Mouse (Mus musculus) midbrain, embryonic 16.5 days (tissue): Measurements from ENCODE around the gene Tex48. TPM values are rescaled to one million over a fixed set of nuclear protein-coding genes. Genes with fewer than 3 reads are reported as not detected.

Experiments used
- ATAC-seq: fragments of 200-750 bp; cut with Nextera tagmentation; 2 replicates; pipeline ENCODE4 v1.8.0; 2017; ENCODE audit warnings: moderate TSS enrichment
- H3K27ac ChIP-seq: fragments of 300-500 bp; sonication (generic); 2 replicates; pipeline ENCODE4 v1.5.1; 2014; ENCODE audit warnings: mild to moderate bottlenecking, low read length, mixed read lengths
- H3K27me3 ChIP-seq: fragments of 300-500 bp; sonication (generic); 2 replicates; pipeline ENCODE4 v1.6.1; 2014; ENCODE audit warnings: low read depth, low read length, mixed read lengths; ENCODE audit not compliant: control insufficient read depth, insufficient read depth
- H3K36me3 ChIP-seq: fragments of 300-500 bp; sonication (generic); 2 replicates; pipeline ENCODE4 v1.6.1; 2014; ENCODE audit warnings: mild to moderate bottlenecking, low read length, moderate library complexity, mixed read lengths; ENCODE audit not compliant: control insufficient read depth, insufficient read depth
- H3K4me1 ChIP-seq: fragments of 300-500 bp; sonication (generic); 2 replicates; pipeline ENCODE4 v1.6.1; 2014; ENCODE audit warnings: mild to moderate bottlenecking, low read length, mixed read lengths; ENCODE audit not compliant: control insufficient read depth, insufficient read depth
- H3K4me2 ChIP-seq: fragments of 300-500 bp; sonication (generic); 2 replicates; pipeline ENCODE4 v1.6.1; 2014; ENCODE audit warnings: mild to moderate bottlenecking, low read length, mixed read lengths
- H3K4me3 ChIP-seq: fragments of 300-500 bp; sonication (generic); 2 replicates; pipeline ENCODE4 v1.5.1; 2014; ENCODE audit warnings: low read depth, mild to moderate bottlenecking, low read length, moderate library complexity, mixed read lengths
- H3K9ac ChIP-seq: fragments of 300-500 bp; sonication (generic); 2 replicates; pipeline ENCODE4 v1.6.1; 2014; ENCODE audit warnings: low read depth, low read length, mixed read lengths
- H3K9me3 ChIP-seq: fragments of 300-500 bp; sonication (generic); replicated peaks from 2 replicates; pipeline ENCODE4 v1.6.1; 2014; ENCODE audit warnings: mild to moderate bottlenecking, low read length, mixed read lengths; ENCODE audit not compliant: control insufficient read depth, poor library complexity, severe bottlenecking
- WGBS: fragments of 180-500 bp; shearing (Covaris S2); extraction: QIAGEN DNeasy Blood & Tissue Kit; methylation state at CpG from one replicate; pipeline ENCODE4 v1.1.7; 2014; 5-methylcytosine and 5-hydroxymethylcytosine counted together
- polyA plus RNA-seq: library from polyadenylated mRNA; unstranded; fragments of >200 nt; fragmentation: Nextera tagmentation; extraction: Ambion mirVana; gene quantifications from 2 replicates; pipeline ENCODE4 v1.2.1, GENCODE M21; 2015

Gene Tex48
- polyA plus RNA-seq, 1 experiment from 2014 or later, result not detected

- no peaks in the 10 kb centered on the region for H3K36me3 ChIP-seq
- ATAC-seq, result no peak
- no peak overlapping the region for H3K9ac ChIP-seq
- H3K27ac ChIP-seq, result no peak overlapping the region
- no peaks in the 10 kb centered on the region for H3K27me3 ChIP-seq
- no peak overlapping the region for H3K4me3 ChIP-seq
- H3K4me2 ChIP-seq, result no peak overlapping the region
- H3K4me1 ChIP-seq, result no peaks in the 10 kb centered on the region
- 87% methylated on average over 3 of the region's 3 CpGs for WGBS
- no peaks in the 10 kb centered on the region for H3K9me3 ChIP-seq
These were observed 16.7 kb downstream of the Tex48 start for GRCm38 (mm10) chr4:63605545-63605944.

GRCm38 (mm10) chr4:63604945-63605344 lies 17.3 kb downstream of the Tex48 start, which contains the start of gene Gm11213:
TSS of gene Gm11213 (minus strand) at chr4:63605261.
- H3K27ac ChIP-seq, result no peak within 1 kb of the TSS
- no peak within 1 kb of the TSS for H3K4me3 ChIP-seq
- no peak within 1 kb of the TSS for H3K9ac ChIP-seq
- no peaks in the 10 kb centered on the region for H3K27me3 ChIP-seq
- no peak for ATAC-seq
- no peaks in the 10 kb centered on the region for H3K36me3 ChIP-seq
- no peak within 1 kb of the TSS for H3K4me2 ChIP-seq
- no peaks in the 10 kb centered on the region for H3K9me3 ChIP-seq
- 73% methylated on average over 3 of the region's 3 CpGs for WGBS
- H3K4me1 ChIP-seq, result no peaks in the 10 kb centered on the region

GRCm38 (mm10) chr4:63601263-63601662 lies 21.0 kb downstream of the Tex48 start:
- ATAC-seq, result no peak
- H3K4me2 ChIP-seq, result no peak overlapping the region
- H3K27ac ChIP-seq, result no peak overlapping the region
- H3K4me3 ChIP-seq, result no peak overlapping the region
- no peaks in the 10 kb centered on the region for H3K9me3 ChIP-seq
- H3K9ac ChIP-seq, result no peak overlapping the region
- no peaks in the 10 kb centered on the region for H3K27me3 ChIP-seq
- H3K4me1 ChIP-seq, result no peaks in the 10 kb centered on the region
- H3K36me3 ChIP-seq, result no peaks in the 10 kb centered on the region

GRCm38 (mm10) chr4:63600786-63601185 lies 21.4 kb downstream of the Tex48 start:
- Histone ChIP-seq H3K9me3 (no peaks in the 10 kb centered on the region), H3K4me3 (no peak overlapping the region), H3K36me3 (no peaks in the 10 kb centered on the region), H3K27ac (no peak overlapping the region), H3K9ac (no peak overlapping the region), H3K27me3 (no peaks in the 10 kb centered on the region), H3K4me2 (no peak overlapping the region), H3K4me1 (no peaks in the 10 kb centered on the region)
- WGBS, result 89% methylated on average over 6 of the region's 6 CpGs
- ATAC-seq, result no peak

GRCm38 (mm10) chr4:63596010-63596409 lies 26.2 kb downstream of the Tex48 start:
- Histone ChIP-seq H3K36me3 (no peaks in the 10 kb centered on the region), H3K9me3 (no peaks in the 10 kb centered on the region), H3K9ac (no peak overlapping the region), H3K4me3 (no peak overlapping the region), H3K4me1 (no peaks in the 10 kb centered on the region), H3K27ac (no peak overlapping the region), H3K27me3 (no peaks in the 10 kb centered on the region), H3K4me2 (no peak overlapping the region)
- ATAC-seq, result no peak
- WGBS, result 97% methylated on average over 4 of the region's 4 CpGs

- Histone ChIP-seq H3K4me3 (no peak overlapping the region), H3K36me3 (no peaks in the 10 kb centered on the region), H3K4me2 (no peak overlapping the region), H3K9me3 (no peaks in the 10 kb centered on the region), H3K9ac (no peak overlapping the region), H3K27me3 (no peaks in the 10 kb centered on the region), H3K27ac (no peak overlapping the region), H3K4me1 (no peaks in the 10 kb centered on the region)
- 79% methylated on average over 10 of the region's 10 CpGs for WGBS
- no peak for ATAC-seq
These were observed 27.0 kb downstream of the Tex48 start for GRCm38 (mm10) chr4:63595259-63595658.

- no peak for ATAC-seq
- no peaks in the 10 kb centered on the region for H3K4me1 ChIP-seq
- no peak overlapping the region for H3K27ac ChIP-seq
- H3K4me3 ChIP-seq, result no peak overlapping the region
- no peaks in the 10 kb centered on the region for H3K9me3 ChIP-seq
- no peaks in the 10 kb centered on the region for H3K36me3 ChIP-seq
- H3K27me3 ChIP-seq, result no peaks in the 10 kb centered on the region
- H3K9ac ChIP-seq, result no peak overlapping the region
- H3K4me2 ChIP-seq, result no peak overlapping the region
- 75% methylated on average over 5 of the region's 5 CpGs for WGBS
These were observed 27.6 kb downstream of the Tex48 start for GRCm38 (mm10) chr4:63594459-63595110.

GRCm38 (mm10) chr4:63590538-63590937 lies 31.7 kb downstream of the Tex48 start:
- Histone ChIP-seq H3K27me3 (no peaks in the 10 kb centered on the region), H3K36me3 (no peaks in the 10 kb centered on the region), H3K4me1 (no peaks in the 10 kb centered on the region), H3K27ac (no peak overlapping the region), H3K4me3 (no peak overlapping the region), H3K9me3 (no peaks in the 10 kb centered on the region), H3K4me2 (no peak overlapping the region), H3K9ac (no peak overlapping the region)
- no peak for ATAC-seq
- 91% methylated on average over 4 of the region's 4 CpGs for WGBS

GRCm38 (mm10) chr4:63589987-63590386 lies 32.2 kb downstream of the Tex48 start:
- WGBS, result 91% methylated on average over 7 of the region's 7 CpGs
- ATAC-seq, result no peak
- Histone ChIP-seq H3K27me3 (no peaks in the 10 kb centered on the region), H3K9ac (no peak overlapping the region), H3K27ac (no peak overlapping the region), H3K4me1 (no peaks in the 10 kb centered on the region), H3K4me3 (no peak overlapping the region), H3K36me3 (no peaks in the 10 kb centered on the region), H3K9me3 (no peaks in the 10 kb centered on the region), H3K4me2 (no peak overlapping the region)
